Mouse (Mus musculus): ENCODE data around the gene Hal. TPM values are rescaled to one million over a fixed set of nuclear protein-coding genes. Genes with fewer than 3 reads are reported as not detected.
A peak's percentile ranks its signal among the peaks of the same experiment; 100 is the strongest.

The Hal gene
- polyA plus RNA-seq, 1 experiment from 2014 or later, result 0.65 TPM

DNA sequence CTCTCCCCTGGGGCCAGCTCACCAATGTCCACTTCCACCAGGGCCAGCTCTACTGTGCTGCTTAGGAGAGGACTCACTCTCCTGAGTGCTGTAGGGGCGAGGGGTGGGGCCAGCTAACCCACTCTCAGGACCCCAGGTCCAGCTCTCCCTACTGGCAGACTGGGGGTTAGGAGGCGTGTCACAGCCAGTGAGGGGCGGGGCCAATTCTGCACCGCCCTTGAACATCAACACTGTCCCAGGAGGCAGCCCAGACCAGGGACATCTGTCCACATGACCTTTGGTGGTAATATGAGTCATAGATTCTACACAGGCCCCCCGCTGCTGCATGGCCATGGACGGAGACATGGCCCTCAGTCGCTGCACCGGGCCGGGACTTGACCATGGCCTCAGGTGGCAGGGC lies 71.2 kb downstream of the Hal start:
- WGBS, result 48% methylated on average over 9 of the region's 9 CpGs
- Histone ChIP-seq H3K27ac (ENCODE audit: low read depth) (no peak overlapping the region), H3K36me3 (ENCODE audit: control insufficient read depth, insufficient read depth, low read length) (no peaks in the 10 kb centered on the region), H3K4me3 (ENCODE audit: low read depth, low read length) (no peak overlapping the region), H3K9ac (ENCODE audit: low read length) (no peak overlapping the region), H3K9me3 (ENCODE audit: control insufficient read depth, low read length) (no peaks in the 10 kb centered on the region), H3K4me2 (ENCODE audit: low read length) (no peak overlapping the region), H3K4me1 (replicated peaks; ENCODE audit: control insufficient read depth, insufficient read depth, low read length) (no peaks in the 10 kb centered on the region), H3K27me3 (replicated peaks; ENCODE audit: control insufficient read depth, insufficient read depth, low read length) (no peaks in the 10 kb centered on the region)
- DNase-seq (ENCODE audit: low spot score), result no peak
- peak; percentile 43; the same call in 1 of the 2 replicates for ATAC-seq (replicated peaks; ENCODE audit: low FRiP score, low TSS enrichment, low read depth)

DNA sequence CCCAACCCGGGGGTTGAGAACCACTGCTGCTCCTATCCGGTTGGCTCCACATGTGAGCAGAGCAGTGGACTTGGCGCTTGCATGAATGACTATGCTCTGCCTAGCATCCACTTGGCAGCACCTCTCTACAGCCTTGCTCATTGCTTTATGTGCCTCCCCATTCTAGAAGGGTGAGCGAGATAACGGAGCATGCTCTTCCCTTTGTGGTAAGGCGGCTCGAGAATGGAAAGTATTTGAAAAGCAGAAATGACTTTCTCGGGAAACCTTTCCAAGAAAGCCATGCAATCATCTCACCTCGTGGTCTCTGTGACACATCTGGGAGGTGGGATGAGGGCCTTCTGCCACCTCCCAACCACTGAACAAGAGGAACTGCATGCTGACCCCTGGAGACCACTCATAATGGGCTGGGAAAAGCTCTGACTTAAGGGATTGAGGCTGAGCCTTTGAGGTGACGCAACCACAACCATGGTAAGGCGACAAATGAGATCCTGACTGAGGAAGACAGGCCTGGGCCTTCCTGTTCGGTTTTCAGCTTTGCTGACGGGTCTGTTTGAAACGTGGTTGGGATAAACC lies 76.0 kb downstream of the Hal start:
- H3K27ac ChIP-seq (ENCODE audit: low read depth), result no peak overlapping the region
- ATAC-seq (replicated peaks; ENCODE audit: low FRiP score, low TSS enrichment, low read depth), result no peak
- 85% methylated on average over 14 of the region's 14 CpGs for WGBS
- no peak overlapping the region for H3K9ac ChIP-seq (ENCODE audit: low read length)
- no peak overlapping the region for H3K4me2 ChIP-seq (ENCODE audit: low read length)
- no peak overlapping the region for H3K4me3 ChIP-seq (ENCODE audit: low read depth, low read length)
- no peaks in the 10 kb centered on the region for H3K4me1 ChIP-seq (replicated peaks; ENCODE audit: control insufficient read depth, insufficient read depth, low read length)
- no peaks in the 10 kb centered on the region for H3K9me3 ChIP-seq (ENCODE audit: control insufficient read depth, low read length)
- no peak for DNase-seq (ENCODE audit: low spot score)
- H3K27me3 ChIP-seq (replicated peaks; ENCODE audit: control insufficient read depth, insufficient read depth, low read length), result no peaks in the 10 kb centered on the region
- no peaks in the 10 kb centered on the region for H3K36me3 ChIP-seq (ENCODE audit: control insufficient read depth, insufficient read depth, low read length)

DNA sequence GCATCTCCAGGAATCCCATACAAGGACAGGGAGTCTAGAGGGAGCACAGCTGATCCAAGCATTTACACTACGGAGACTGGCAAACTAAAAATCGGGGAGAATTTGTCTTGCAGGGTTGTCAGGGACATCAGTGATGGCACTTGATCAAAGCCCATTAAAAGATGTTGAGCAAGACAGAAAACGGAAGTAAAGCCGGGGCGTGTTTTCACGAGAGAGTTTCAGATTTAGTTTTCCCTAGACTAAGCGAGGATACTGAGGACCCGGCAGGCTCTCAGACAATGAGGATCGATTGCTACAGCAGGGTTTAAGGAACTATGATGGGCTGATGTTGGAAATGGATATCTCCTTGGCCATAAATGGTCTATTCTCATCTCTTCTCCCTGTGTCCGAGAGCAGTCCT lies 78.5 kb downstream of the Hal start:
- no peak for ATAC-seq (replicated peaks; ENCODE audit: low FRiP score, low TSS enrichment, low read depth)
- H3K4me1 ChIP-seq (replicated peaks; ENCODE audit: control insufficient read depth, insufficient read depth, low read length), result no peaks in the 10 kb centered on the region

DNA sequence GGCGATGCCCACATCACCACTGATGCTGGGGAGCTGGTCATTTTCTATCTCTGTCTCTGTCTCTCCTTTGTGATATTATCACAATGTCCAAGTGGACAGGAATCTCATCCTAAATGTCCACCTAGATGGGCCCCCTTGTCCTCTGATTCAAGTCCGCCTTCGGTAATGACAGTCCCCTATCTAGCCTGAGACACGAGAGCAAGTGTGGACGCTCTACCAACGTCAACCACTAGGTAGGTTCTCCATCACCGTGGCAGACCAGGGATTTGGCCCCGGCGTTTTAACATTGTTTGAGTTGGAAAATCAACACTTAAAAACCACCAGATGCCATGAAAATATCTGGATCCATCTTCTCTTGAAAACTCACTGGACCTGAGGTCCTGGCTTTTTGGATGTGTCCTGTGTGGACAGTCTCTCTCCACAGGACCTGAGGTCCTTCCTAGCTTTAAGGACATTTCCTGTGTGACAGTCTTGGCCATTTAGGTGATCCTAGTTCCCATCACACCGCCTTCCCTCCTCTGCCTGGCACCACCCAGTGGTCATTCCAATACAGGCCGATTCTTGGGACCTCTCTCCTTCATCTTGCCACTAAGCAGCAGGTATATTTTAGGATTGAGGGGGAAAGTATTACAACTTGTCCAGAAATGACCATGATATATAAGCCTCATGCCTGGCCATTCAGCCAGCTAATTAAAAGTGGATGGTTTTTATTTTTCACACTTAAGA lies 79.4 kb downstream of the Hal start:
- Histone ChIP-seq H3K27ac (ENCODE audit: low read depth) (no peak overlapping the region), H3K27me3 (replicated peaks; ENCODE audit: control insufficient read depth, insufficient read depth, low read length) (no peaks in the 10 kb centered on the region), H3K9ac (ENCODE audit: low read length) (no peak overlapping the region), H3K9me3 (ENCODE audit: control insufficient read depth, low read length) (no peaks in the 10 kb centered on the region), H3K4me3 (ENCODE audit: low read depth, low read length) (no peak overlapping the region), H3K4me1 (replicated peaks; ENCODE audit: control insufficient read depth, insufficient read depth, low read length) (no peaks in the 10 kb centered on the region), H3K36me3 (ENCODE audit: control insufficient read depth, insufficient read depth, low read length) (no peaks in the 10 kb centered on the region), H3K4me2 (ENCODE audit: low read length) (no peak overlapping the region)
- no peak for DNase-seq (ENCODE audit: low spot score)
- WGBS, result 85% methylated on average over 11 of the region's 11 CpGs
- no peak for ATAC-seq (replicated peaks; ENCODE audit: low FRiP score, low TSS enrichment, low read depth)

More for the DNA sequence above, 78.5 kb downstream of the Hal start:
- Histone ChIP-seq H3K36me3 (ENCODE audit: control insufficient read depth, insufficient read depth, low read length) (no peaks in the 10 kb centered on the region), H3K27ac (ENCODE audit: low read depth) (no peak overlapping the region), H3K9me3 (ENCODE audit: control insufficient read depth, low read length) (no peaks in the 10 kb centered on the region), H3K4me2 (ENCODE audit: low read length) (no peak overlapping the region), H3K4me3 (ENCODE audit: low read depth, low read length) (no peak overlapping the region), H3K27me3 (replicated peaks; ENCODE audit: control insufficient read depth, insufficient read depth, low read length) (no peaks in the 10 kb centered on the region), H3K9ac (ENCODE audit: low read length) (no peak overlapping the region)
- 85% methylated on average over 10 of the region's 10 CpGs for whole genome bisulfite sequencing
- DNase-seq (ENCODE audit: low spot score), result no peak

DNA sequence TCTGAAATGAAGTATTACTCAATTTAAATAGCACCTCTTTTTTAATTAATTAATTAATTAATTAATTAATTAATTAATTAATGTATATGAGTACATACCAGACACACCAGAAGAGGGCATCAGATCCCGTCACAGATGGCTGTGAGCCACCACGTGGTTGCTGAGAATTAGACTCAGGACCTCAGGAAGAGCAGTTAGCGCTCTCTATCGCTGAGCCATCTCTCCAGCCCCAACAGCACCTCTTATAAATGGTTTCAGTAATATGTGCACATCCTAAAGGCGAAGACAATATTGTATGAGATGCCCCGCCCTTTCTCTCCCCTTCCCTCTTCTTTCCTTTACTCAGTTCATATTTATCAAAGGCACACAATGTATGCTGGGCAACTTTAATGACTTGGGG lies 80.1 kb downstream of the Hal start:
- ATAC-seq (replicated peaks; ENCODE audit: low FRiP score, low TSS enrichment, low read depth), result no peak
- WGBS, result 86% methylated on average over 6 of the region's 6 CpGs
- no peaks in the 10 kb centered on the region for H3K4me1 ChIP-seq (replicated peaks; ENCODE audit: control insufficient read depth, insufficient read depth, low read length)

More for the DNA sequence above, 80.1 kb downstream of the Hal start:
- DNase-seq (ENCODE audit: low spot score), result no peak
- H3K9ac ChIP-seq (ENCODE audit: low read length), result no peak overlapping the region
- H3K27ac ChIP-seq (ENCODE audit: low read depth), result no peak overlapping the region
- H3K27me3 ChIP-seq (replicated peaks; ENCODE audit: control insufficient read depth, insufficient read depth, low read length), result no peaks in the 10 kb centered on the region
- H3K4me2 ChIP-seq (ENCODE audit: low read length), result no peak overlapping the region
- no peak overlapping the region for H3K4me3 ChIP-seq (ENCODE audit: low read depth, low read length)
- H3K9me3 ChIP-seq (ENCODE audit: control insufficient read depth, low read length), result no peaks in the 10 kb centered on the region
- no peaks in the 10 kb centered on the region for H3K36me3 ChIP-seq (ENCODE audit: control insufficient read depth, insufficient read depth, low read length)

Other genes with a start within 250 kb of the Hal start
- 26.5 and 30.3 TPM in 2 replicates for gene Elk3, start 177.6 kb upstream of the Hal start, polyA plus RNA-seq (2014; fragmentation: Nextera tagmentation; extraction: Ambion mirVana)
- 249 and 276 TPM in 2 replicates for gene Lta4h, start 35.4 kb upstream of the Hal start, polyA plus RNA-seq (2014; fragmentation: Nextera tagmentation; extraction: Ambion mirVana)
- 1.8 TPM in 2 replicates for gene Amdhd1, start 51.3 kb downstream of the Hal start, polyA plus RNA-seq (2014; fragmentation: Nextera tagmentation; extraction: Ambion mirVana)
- 0.35 and 0.47 TPM in 2 replicates for gene Ccdc38, start 51.9 kb downstream of the Hal start, polyA plus RNA-seq (2014; fragmentation: Nextera tagmentation; extraction: Ambion mirVana)
- gene Snrpf, start 100.9 kb downstream of the Hal start, polyA plus RNA-seq (2014; fragmentation: Nextera tagmentation; extraction: Ambion mirVana), result 147 and 151 TPM in 2 replicates
- gene Ntn4, start 151.9 kb downstream of the Hal start, polyA plus RNA-seq (2014; fragmentation: Nextera tagmentation; extraction: Ambion mirVana), result 0.52 and 0.65 TPM in 2 replicates